Mouse (Mus musculus) naive thymus-derived CD4-positive, alpha-beta T cell, adult 2 months (primary cell): ENCODE measurements around the gene Dars.
"Not testable (repeated sequence)": the region's sequence is repeated elsewhere in the genome, so short reads cannot be mapped to it uniquely, and the experiment has no call there.

Source experiments
- DNase-seq: peaks from one replicate; pipeline ENCODE4 v3.0.0-alpha.2; 2011; ENCODE audit warnings: low read depth

The Dars gene

GRCm38 (mm10) chr1:128337708-128338320 is 79.4 kb downstream of the Dars start:
- DNase-seq, result no peak

- DNase-seq, result no peak
Observed at GRCm38 (mm10) chr1:128330313-128330712, 86.9 kb downstream of the Dars start.

- no peak for DNase-seq
Observed at GRCm38 (mm10) chr1:128328218-128328617, 89.0 kb downstream of the Dars start, which contains the start of gene Lct. Gene Lct (minus strand): TSS chr1:128328318.

GRCm38 (mm10) chr1:128327165-128327564 is 90.0 kb downstream of the Dars start:
- DNase-seq, result no peak

GRCm38 (mm10) chr1:128324776-128325175 is 92.4 kb downstream of the Dars start:
- DNase-seq, result no peak

- DNase-seq, result no peak
Observed at GRCm38 (mm10) chr1:128323026-128323643, 94.0 kb downstream of the Dars start.

GRCm38 (mm10) chr1:128319266-128319665 is 97.9 kb downstream of the Dars start:
- not testable (repeated sequence) for DNase-seq

GRCm38 (mm10) chr1:128314665-128315064 is 102.5 kb downstream of the Dars start:
- no peak for DNase-seq
